Mouse (Mus musculus) adrenal gland, postnatal 4 days (tissue): ENCODE results near the gene Prmt2. TPM values are rescaled to one million over a fixed set of nuclear protein-coding genes. Genes with fewer than 3 reads are reported as not detected.

Source experiments
- DNase-seq, 2 experiments: peaks; one replicate each; pipeline ENCODE4 v3.0.0; 2021 to 2022; ENCODE audit warnings: low spot score in 2 of 2, mixed read lengths in 2 of 2
- long read RNA-seq, 2 experiments: library from polyadenylated mRNA; stranded (forward); transcript quantifications; one replicate each; pipeline ENCODE4 v2.0.0; 2021
- total RNA-seq, 2 experiments: library from RNA; stranded (reverse); gene quantifications; 2 replicates each; pipeline ENCODE4 v1.2.3; 2021

Gene Prmt2
- 10 to 100 TPM; 18.8 to 20.2 TPM for total RNA-seq
- long read RNA-seq, experiment 1, transcript Prmt2-202 (11 exons, 2,052 nt) = minor isoform, 7 of 39 reads
- long read RNA-seq, experiment 1, transcript Prmt2-201 (11 exons, 2,016 nt) = major isoform, 21 of 39 reads
- long read RNA-seq, experiment 1, partial matches to known transcripts = 6 of 39 reads
- long read RNA-seq, experiment 1, other reads (novel, unspliced or antisense) = 5 of 39 reads
- long read RNA-seq, experiment 2, transcript Prmt2-201 (11 exons, 2,016 nt) = major isoform, 51 of 100 reads
- long read RNA-seq, experiment 2, transcript Prmt2-202 (11 exons, 2,052 nt) = minor isoform, 27 of 100 reads
- long read RNA-seq, experiment 2, partial matches to known transcripts = 13 of 100 reads
- long read RNA-seq, experiment 2, other reads (novel, unspliced or antisense) = 8 of 100 reads

DNA sequence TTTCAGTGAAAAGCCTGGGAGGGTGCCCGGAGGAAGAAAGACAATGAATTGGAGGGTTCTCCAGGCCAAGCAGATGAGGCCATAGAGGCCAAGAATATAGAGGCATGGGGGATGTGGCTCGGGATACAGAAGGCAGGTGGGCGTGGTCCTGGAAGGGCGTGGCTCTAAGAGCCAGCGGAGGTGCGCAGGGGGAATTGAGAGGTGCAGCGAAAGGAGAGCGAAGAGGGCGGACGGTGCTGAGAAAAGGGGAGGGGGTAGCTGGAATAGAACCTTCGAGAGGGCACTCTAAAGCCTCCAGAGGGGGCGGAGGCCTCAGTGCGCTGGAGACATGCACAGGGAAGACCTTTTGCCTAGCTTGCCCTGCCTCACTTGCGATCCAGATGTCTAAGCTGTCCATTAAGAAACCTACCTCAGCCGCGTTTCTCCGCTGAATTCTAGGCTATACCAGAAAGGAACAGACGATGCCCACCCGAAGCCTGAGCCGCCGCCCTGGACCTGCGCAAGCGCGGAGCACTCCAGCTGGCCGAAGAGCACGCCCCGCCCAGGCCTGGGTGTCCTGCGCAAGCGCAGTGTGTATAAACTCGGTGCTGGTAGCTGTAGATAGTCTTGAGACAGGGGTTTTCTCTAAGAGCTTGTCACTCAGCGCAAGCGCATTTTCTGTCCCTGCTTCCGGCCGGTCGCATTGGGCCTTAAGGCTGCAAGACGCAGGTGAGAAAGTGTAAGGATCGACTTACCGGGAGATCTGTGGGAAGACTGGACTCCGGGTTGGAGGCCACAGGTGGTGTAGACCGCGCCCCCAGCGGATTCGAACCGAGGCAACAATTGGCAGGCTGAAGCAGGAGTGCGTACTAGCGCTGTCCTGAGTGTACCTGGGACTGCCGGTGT is at the start of gene Prmt2:
TSS of gene Prmt2 (minus strand) at position 525 of the 885 bp plus-strand sequence.
- peak; percentile 73 to 84 for DNase-seq

DNA sequence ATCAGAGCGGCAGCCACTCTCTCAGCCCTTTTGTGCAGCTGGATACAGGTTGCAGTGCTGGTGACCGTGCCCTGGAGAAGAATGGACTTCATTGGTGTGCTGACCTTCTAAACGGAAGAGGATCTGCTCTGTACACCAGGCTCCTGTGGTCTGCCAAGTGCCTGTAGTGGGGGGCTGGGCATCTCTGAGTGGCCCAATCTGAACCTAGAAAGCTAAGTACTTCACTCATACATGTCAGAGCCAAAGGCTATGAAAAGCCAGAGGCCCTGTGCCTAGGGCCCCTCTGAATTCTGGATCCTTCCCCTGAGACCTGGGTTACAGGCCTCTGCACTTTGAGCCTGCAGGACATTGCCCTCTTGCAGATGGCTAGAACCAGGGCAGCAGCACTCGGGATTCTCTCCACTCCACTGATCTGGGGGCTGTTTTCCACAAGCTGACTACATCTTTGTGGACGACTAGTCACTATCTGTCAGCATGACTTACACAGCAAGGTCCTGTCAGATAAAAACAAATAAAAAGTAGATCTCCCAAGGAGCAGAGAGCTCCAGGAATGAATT is 41.0 kb upstream of the Prmt2 start:
- DNase-seq = no peak

DNA sequence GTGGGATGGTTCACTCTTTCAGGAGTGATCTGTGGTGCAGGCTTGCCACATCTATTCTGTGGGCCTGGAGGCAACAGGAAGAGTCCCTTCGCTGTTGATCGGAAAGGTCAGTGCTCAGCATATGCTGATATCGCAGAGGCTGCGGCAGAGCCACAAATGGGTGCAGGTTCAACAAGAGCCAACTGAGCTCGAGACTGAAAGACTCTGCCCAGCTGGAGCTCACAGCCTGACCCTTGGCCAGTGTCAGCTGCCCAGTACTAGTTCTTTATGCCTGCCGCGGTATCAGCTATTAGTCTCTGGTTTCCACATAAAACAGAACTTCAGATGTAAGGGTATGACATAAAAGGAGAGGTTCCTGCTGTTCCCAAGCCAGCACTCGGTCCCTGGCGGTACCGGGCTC is 37.6 kb upstream of the Prmt2 start:
- no peak for DNase-seq

DNA sequence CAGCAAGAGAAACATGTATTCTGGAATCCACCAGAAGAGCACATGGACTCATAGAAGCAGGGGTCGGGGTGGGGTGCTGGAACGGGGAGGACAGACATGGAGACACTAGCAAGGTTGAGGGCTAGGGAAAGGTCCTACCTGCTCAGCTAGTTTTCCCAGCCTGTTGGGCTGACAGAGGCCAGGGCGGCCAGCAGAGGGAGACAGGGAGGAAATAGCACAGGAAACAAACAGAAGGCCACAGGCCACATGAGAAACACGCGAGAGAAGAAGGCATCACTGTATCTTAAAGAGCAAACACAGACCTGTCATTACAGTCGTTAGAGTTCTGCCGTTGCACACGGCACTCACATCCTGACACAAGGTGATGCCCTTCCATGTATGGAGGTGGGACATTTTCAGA is 33.6 kb upstream of the Prmt2 start:
- no peak for DNase-seq

DNA sequence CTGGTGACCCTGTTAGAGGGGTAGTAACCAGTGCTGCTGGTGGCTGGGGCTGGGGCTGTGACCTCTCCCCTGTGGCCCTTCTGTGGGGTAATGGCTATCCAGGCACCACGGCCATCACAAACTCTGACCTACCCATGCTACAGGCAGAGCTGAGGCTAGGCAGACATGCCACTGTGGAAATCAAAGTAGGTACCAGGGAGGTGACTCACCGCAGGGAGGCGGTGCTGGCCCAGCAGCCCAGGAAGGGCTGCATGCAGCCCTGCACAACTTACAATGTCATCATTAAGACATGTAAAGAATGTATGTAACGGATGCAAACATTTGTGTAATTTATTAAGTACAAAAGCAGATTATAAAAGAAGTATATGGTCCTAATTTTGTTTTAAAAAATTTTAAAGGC is 24.8 kb upstream of the Prmt2 start:
- no peak for DNase-seq

DNA sequence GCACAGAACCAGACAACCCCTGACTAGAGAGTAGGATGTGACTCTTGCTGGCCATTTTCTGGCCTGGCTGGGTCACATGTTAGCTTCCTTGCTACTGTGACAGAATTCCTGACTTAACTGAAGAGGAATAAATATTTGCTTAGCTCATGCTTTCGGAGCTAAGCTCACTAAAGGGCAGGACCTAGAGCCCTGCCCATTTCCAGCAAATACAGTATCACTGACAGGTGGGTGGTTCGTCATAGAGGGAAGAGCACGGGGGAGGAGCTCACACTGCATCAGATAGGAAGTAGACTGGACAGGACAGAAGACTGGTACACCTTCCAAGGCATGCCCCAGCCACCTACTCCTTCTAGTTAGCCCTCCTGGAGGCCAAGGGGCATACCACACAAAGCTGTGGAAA is 23.8 kb upstream of the Prmt2 start:
- DNase-seq = no peak

DNA sequence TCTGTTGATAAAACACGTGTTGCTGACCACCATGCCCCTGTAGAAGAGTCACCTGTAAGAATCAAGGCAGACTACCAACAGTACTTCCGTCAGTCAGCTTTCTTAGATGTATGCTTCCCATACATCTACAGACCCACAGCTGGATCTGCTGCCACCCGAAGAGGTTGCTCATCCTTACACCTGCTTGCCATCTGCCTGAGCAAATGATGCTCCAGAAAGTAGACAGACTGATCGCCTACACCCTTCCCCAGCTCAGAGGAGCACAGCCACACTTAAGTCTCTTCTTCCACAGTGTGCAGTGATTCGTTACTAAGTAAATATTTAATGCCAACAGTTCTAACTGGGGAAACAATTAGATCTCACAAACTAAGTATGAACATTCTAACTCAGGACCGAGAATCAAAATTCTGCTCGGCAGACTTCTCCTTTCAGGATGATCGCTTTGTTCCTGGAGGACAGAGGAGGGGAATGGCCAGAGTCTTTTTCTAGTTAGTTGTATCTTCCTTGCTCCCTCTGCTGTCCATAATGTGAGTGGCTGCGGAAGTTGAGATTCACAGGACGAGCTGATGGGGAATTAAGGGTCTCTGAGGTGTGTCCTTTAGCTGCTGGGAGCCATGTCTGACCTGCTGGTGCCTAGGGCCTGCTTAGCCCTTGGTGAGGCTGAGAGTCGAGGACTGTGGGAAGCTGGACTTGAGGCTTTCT is 22.8 kb upstream of the Prmt2 start:
- DNase-seq = no peak

DNA sequence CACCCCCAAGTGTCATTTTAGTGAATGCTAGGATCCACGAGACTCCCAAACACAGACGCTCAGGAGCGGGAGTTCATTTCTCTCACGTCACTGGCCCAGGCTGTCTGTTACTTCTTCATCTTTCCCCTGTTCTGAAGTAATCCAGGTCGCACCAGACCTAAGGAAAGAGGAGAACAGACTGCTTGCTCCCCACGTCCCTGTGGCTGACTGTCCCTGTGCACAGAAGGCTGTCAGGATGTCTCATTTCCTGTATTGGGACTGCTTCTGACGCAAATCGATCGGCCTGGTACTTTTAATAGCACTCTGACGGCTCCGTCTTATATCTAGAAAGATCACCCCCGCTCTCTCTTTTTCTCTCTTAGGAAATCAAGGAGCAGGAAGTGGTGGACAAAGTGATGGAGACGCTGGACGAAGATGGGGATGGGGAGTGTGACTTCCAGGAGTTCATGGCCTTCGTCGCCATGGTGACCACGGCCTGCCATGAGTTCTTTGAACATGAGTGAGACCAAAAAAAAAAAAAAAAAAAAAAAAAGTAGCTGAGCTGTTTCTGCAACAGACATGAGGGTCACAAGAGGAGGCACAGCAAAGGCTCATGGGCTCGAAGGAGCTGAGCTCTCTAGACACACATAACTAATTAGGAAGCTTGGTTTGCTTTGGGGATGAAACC is 22.0 kb upstream of the Prmt2 start:
- DNase-seq = no peak

DNA sequence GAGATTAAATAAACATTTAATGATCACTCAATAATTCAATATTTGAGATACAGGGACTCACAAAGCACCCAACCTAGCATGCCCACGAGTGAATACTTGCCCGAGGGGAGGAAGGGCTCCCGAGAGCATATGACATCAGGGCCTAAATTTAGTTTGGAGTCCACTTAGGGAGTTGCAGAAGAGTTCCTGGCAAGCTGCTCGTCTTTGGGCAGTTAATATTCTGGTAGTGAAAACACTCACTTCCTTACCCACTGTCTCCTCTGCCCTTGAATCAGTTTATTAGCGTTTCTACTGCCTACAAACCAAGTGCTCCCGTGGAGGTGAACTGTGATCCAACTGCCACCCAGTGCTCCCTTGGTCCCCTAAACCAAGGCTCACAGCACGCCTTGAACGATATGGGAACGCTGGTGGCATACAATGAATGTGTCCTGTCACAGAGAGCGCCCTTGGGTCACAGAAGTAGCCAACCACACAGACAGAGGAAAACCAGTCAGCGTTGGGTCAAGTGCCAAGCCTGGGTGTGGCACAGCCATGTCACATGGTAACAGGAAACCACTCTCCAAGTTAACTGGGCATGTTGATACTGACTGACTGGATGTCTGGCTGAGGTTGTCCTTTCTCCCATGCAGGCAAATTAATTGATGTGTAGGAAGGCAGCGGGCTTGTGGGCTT is 20.2 kb upstream of the Prmt2 start:
- no peak for DNase-seq

DNA sequence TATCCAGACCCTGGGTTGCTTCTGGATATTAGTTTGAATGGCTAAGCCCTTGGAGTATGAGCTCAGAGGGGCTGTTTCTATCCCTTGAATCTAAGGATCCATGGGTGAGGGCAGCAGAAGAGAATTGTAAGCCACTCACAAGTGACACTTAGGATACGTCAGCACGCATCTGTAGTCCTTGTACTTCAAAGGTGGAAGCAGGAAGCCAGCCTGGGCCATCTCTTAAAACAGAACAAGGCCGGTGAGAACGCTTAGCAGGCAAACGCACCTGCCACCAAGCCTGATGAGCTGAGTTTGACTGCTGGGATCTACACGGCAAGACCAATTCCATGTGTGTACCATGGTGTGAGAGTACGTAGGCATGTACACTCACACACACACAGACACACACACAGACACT is 19.6 kb upstream of the Prmt2 start:
- no peak for DNase-seq

DNA sequence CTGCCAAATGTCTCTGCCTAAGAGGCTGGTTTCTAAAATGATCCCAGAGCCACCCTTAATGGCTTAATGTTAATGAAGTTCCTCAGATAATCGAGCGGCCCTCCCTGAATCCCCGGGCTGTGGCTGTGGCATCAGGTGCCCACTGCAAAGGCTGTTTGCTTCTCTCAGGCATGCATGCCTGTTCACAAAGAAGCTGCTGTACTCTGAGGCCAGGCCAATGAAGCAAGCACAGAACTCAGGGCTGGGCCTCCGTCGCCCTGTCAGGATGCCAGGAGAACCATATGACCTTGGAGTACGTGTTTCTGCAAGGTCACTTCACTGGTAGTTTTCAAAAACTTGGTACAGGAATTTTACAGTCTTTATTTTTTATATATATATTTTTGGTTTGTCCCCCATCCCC is 18.0 kb upstream of the Prmt2 start:
- DNase-seq = no peak

DNA sequence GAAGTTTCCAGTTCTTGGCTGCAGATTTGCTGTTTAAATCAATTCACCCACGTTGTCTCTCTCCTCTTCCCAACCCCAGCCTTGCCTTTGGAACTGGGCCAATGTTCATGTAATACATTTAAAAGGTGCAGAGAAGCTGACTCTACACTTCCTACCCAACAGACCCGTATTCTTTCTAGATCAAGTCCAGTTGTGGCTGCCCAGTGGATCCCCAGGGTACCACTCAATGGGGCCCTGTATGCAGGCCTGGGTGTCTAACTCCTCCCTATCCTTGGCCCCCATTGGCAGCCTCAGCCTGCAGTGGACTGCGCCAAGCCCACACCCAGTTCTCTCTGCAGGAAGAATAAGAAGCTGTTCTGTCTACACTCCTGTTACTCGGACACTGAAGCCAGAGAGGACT is 15.9 kb upstream of the Prmt2 start, which contains the start of gene S100b:
TSS of gene S100b (plus strand) at position 318 of the 400 bp plus-strand sequence.
- no peak for DNase-seq

DNA sequence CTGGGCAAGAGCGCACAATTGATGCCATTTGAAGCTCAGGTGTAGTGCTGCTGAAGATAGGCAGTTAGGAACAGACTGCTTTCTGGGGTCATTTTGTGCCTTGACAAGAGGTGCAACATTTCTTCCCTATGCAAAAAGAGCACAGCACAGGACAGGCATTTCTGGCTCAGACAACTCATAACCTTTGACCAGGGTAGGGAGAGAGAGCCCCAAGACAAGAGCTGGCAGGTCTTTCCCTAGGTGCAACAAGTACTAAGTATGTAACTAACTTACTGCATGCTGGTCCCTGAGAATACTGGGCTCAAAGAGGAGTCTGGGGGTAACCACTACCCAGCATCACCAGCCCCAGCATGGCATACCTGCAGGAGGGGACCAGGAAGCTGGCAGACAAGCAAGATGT is 15.4 kb upstream of the Prmt2 start:
- DNase-seq = no peak

DNA sequence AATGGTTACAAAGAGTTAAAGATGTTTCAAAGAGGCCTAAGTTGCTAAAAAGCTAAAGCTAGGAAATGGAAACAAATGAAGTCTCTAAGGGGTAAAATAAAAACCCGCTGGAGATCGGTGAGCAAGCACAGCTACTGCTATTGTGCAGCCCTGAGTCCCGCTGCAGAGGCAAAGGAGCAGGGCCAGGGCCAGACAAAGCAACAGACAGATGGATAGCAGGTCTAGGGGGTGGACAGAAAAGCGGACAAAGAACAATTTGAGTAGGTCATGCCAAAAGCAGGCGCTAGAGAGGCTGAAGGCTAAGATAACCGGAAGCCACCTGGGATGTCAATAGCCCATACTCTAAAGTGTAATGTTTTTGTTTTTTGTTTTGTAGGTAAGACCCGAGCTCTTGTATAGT is 13.2 kb upstream of the Prmt2 start:
- no peak for DNase-seq

DNA sequence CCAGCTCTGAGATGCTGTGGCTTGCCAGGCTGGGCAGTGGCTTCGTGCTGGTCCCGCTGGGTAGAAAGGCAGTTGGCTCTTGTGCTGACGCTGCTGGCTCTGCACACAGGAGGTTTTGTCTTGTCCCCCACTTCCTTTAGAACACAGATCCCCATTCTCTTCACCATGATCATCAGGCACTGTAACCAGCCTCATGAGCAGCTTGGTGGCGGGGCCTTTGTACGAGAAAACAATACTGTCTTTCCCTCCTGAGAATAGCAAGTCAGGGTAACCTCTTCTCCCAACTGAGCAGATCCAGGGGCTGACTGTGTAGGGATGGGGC is 10.9 kb upstream of the Prmt2 start:
- no peak for DNase-seq

DNA sequence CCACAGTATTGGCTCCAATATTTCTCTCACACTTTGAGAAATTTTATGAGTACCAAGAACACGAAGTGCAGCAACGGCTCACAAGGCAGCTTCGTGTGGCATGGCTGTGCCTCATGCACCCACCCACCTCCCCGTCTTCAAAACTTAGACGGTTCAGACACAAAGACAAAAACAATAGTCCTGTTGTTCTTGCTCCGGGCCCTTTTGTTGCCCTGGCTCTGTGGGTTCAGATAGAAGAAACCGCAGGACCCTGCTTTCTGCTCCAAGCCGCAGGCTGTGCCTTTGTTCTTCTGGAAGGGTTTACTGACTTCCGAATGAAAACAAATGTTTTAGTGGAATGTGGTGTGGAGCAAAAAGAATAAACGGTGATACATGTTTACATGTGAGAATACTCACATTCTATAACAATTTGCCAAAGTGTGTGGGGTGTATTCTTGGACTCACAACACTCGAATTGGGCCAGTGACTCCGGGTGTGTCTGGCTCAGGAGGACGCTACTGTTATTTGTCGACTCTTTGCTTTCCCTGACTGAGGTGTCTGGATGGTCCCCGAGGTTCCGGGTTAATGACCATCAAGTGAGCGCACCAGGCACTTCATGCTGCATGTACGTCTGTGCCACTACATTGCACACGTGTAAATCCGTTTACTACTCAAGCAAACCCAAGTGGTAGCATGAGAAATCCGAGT is 10.4 kb upstream of the Prmt2 start:
- no peak for DNase-seq

DNA sequence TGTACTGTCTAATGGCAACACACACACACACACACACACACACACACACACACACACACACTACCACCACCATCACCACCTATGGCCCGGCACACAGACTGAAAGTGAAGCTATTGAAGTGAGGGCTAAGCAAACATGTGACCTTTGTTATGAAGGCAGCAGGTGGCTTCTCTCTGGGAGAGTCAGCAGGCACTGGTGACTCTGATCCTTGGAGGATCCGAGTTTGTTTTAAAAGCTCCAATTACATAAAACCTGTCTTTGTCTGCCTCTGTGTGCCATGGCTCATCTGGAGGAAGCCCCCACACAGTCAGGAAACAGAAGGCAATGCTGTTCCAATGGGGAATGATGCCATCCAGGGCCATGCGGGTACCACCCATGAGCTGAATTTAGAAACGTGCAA is 8.9 kb upstream of the Prmt2 start:
- no peak for DNase-seq

DNA sequence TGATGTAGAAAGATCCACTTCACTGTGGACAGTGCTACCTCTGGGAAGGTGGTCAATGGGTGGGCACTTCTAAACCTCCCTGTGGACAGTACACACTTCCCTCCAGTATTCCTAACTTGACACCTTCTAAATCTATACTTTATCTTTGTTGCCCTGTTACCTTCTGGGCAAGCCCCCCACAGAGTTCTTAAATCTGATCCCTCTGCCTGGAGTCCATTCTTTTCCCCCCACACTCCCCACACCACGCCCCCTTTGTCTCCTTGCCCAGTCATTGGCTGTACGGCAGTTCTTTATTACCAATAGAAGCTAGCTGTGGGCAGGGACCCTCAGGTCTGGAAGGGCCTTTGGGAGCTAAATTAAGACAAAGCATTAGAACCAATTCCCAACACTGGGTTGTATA is 7.4 kb upstream of the Prmt2 start:
- no peak for DNase-seq

DNA sequence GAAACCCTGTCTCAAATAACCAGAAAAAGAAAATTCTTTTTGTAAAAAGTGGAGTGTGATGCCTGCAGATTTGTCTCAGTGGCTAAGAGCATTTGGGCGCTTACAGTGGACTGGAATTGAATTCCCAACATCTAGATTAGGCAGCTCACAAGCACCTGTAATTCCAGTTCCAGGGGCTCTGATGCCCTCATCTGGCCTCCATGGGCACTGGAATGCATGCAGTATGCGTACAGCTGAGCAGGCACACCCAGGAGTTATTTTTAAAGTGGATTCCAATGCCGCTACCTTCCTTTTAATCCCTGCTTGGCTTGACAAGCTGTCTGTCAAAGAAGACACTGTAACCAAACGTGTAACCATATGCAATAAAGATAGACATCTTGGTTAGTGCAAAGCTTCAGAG is 1.7 kb upstream of the Prmt2 start:
- no peak for DNase-seq

DNA sequence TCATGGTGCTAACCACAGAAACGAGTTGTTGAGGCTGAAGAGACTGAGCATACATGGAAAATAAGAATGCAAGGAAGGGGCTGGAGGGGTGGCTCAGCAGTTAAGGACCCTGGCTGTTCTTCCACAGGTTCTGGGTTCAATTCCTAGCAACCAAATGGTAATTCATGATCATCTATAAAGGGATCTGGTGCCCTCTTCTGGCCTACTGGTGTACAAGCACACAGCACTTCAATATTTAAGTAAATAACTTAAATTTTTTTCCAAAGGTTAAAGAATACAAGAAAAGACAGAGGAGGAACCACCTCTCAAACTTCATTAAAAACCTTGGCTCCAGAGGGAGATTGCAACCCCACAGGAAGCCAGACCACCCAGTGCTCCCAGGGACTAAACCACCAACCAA is 8.0 kb downstream of the Prmt2 start:
- DNase-seq = no peak
